Mouse (Mus musculus): Measurements from ENCODE around the gene Exosc1.

Exosc1 gene

DNA sequence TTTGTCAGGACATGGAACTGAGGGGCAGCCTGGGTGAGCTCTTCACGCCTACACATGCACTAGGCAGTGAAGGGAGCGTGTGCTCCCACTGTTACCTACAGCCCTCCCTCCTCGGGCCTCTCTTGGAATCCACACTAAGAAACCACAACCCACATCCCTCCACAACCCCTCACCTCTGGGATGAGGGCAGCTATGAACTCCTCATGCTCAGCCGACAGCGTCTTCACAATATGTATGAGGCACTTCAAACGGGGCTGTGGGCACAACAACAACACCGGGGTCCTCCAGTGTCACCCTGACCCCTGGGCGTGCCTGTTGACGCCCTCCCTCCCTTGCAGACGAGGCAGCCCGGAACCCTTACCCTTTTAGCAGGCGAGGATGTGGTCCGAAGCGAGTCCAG, 58.9 kb downstream of the Exosc1 start:
- peak; percentile 79 for DNase-seq (ENCODE audit: low spot score)
